Mouse (Mus musculus) forebrain, embryonic 10.5 days (tissue): ENCODE measurements around the gene Olfr1416. TPM values are rescaled to one million over a fixed set of nuclear protein-coding genes. Genes with fewer than 3 reads are reported as not detected.

Experiments
- microRNA-seq: library from miRNA; unstranded; fragments of <30 nt; microRNA quantifications from one replicate; pipeline ENCODE4, GENCODE M21; 2017
- polyA plus RNA-seq: library from polyadenylated mRNA; unstranded; fragments of >200 nt; fragmentation: Nextera tagmentation; extraction: Ambion mirVana; gene quantifications from 2 replicates; pipeline ENCODE4 v1.2.1, GENCODE M21; 2016

Olfr1416 gene
- polyA plus RNA-seq, 1 experiment from 2014 or later, result not detected

Small RNAs within 50 kb of the gene (microRNA-seq; reads per million reads assigned to microRNA genes)
- gene Mir6900, result 6.0 reads per million, percentile 15 among the genes with 10 or more reads in this experiment

Other genes starting within 250 kb of the Olfr1416 start
- gene Ndufa10, start 11.3 kb downstream of the Olfr1416 start, polyA plus RNA-seq, result 301 and 314 TPM in 2 replicates
- not detected in 2 replicates for gene Olfr1415, start 11.0 kb upstream of the Olfr1416 start, polyA plus RNA-seq
- not detected in 2 replicates for gene Olfr1414, start 33.5 kb upstream of the Olfr1416 start, polyA plus RNA-seq
- gene Olfr1413, start 86.2 kb upstream of the Olfr1416 start, polyA plus RNA-seq, result not detected in 2 replicates
- not detected in 2 replicates for gene Olfr1412, start 100.7 kb upstream of the Olfr1416 start, polyA plus RNA-seq
- gene Olfr1411, start 109.3 kb upstream of the Olfr1416 start, polyA plus RNA-seq, result not detected in 2 replicates
- gene Olfr1410, start 120.7 kb upstream of the Olfr1416 start, polyA plus RNA-seq, result not detected in 2 replicates
- not detected in 2 replicates for gene Olfr12, start 132.7 kb upstream of the Olfr1416 start, polyA plus RNA-seq
- gene Cops9, start 156.9 kb upstream of the Olfr1416 start, polyA plus RNA-seq, result 324 and 343 TPM in 2 replicates
- gene Otos, start 163.7 kb upstream of the Olfr1416 start, polyA plus RNA-seq, result 0.25 TPM in 1 of 2 replicates, not detected in the other